Mouse (Mus musculus) cortical plate, adult 2 months (tissue): ENCODE data around the gene Uqcc3.

Source experiments
- CTCF ChIP-seq: fragments of 200-500 bp; IDR thresholded peaks from 2 replicates; pipeline ENCODE4 v1.5.1; 2011; ENCODE audit warnings: mild to moderate bottlenecking, control low read depth, low read length; ENCODE audit not compliant: insufficient read depth; ENCODE audit errors: extremely low read depth
- POLR2A ChIP-seq: fragments of 200-500 bp; IDR thresholded peaks from 2 replicates; pipeline ENCODE4 v1.6.1; 2011; ENCODE audit warnings: mild to moderate bottlenecking, low read length, control low read depth; ENCODE audit not compliant: insufficient read depth; ENCODE audit errors: extremely low read depth

DNA sequence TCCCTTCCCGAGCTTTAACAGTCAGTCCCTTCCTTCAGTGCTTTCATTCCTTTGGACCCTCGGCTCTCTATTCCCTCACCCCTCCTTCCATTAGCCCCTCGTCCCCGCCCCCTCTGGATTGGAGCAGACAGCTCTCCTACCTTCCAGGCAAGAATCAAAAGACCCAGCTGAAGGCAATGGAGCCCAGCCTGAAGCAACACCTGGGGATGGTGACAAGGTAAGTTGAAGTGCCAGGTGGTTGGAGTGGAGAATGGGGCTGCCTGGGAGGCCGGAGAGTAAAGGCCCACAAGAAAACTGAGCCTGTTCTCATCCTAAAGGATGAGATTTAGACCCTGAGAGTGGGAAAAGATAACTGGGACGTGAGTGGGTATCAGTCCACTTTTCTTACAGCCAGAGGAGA, 27.8 kb upstream of the Uqcc3 start:
- no peak for TF ChIP-seq CTCF
- TF ChIP-seq POLR2A: no peak
